Mouse (Mus musculus): ENCODE data around the gene Camta1. TPM values are rescaled to one million over a fixed set of nuclear protein-coding genes. Genes with fewer than 3 reads are reported as not detected.
"Not testable (repeated sequence)": the region's sequence is repeated elsewhere in the genome, so short reads cannot be mapped to it uniquely, and the experiment has no call there.

Camta1 gene
- total RNA-seq, 2 experiments from 2014 or later, result 51.1 to 60.0 TPM

DNA sequence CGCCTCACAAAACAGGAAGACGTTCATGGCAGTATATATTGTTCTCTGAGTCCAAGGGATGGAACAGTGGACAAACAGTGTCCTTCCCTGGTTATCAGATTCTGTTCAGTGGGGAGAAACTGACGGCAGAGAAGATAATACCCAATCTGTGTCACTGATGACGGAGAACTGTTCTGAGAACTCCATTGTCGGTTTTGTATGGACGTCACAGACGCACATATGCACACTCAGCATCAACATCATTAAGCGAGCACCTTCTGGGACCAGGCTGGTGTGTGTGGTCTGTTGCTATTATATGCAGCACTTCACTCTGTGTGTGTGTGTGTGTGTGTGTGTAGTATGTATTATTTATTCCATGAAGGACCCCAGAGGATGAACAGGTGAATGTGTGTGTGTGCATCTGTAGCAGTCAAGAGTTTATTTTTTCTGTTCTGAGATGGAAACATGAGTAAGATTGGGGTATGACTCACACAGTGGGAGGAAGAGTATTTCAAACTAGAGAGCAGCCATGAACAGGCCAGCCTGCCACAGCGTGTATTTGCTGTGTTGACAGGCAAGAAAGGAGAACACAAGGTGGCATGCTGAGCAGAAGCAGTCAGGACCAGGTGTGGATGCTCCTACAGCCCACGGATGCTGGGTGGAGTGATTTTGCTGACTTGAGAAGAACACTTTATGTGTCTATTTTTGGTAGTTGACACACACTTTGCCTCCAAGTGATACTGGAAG lies 946.3 kb downstream of the Camta1 start:
- no peak for DNase-seq (ENCODE audit: low spot score in 2 of 2)

DNA sequence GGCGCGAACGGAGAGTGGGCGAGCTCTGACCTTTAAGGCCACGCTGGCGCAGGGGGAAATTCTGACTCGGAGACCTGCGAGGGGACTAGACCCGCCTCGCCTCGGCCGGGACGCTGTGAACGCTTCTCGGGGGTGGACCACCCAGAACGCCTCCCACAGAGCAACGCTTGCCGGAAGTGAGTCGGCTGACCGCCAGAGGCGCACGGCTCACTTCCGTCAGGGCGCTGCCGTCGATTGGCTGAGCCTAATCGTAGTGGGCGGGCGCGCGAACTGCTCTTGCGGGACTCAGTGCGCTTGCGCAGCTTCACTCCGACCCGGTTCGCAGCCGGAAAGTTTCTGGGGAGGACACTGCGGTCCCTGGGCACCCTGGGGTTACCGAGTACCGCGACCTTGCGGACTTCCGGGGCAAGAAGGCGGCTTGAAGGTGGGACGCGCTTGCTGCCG lies 947.4 kb downstream of the Camta1 start, which contains the start of the genes Park7 and Tnfrsf9:
Gene Park7, minus strand, starts transcription at position 148 of the 444 bp plus-strand sequence.
Gene Tnfrsf9, plus strand, starts transcription at position 273 of the 444 bp plus-strand sequence.
- DNase-seq (ENCODE audit: low spot score in 2 of 2), result peak; percentile 91 to 94

DNA sequence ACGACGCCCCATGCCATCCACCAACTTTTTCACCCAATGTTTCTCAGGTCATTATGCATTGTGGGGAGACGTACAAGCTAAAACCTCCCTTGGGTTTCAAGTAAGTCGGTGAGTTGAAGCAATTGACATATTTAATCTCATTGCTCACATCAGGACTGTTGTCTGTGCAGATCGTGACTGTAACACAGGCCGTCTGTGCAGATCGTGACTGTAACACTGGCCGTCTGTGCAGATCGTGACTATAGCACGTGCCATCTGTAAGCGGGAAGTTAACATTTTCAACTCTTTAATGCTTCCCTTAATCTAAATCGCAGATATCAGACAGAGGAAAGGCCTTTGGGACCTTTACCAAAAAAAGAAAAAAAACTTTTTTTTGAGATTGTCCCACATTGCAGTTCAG lies 947.9 kb downstream of the Camta1 start:
- DNase-seq (ENCODE audit: low spot score in 2 of 2), result no peak

DNA sequence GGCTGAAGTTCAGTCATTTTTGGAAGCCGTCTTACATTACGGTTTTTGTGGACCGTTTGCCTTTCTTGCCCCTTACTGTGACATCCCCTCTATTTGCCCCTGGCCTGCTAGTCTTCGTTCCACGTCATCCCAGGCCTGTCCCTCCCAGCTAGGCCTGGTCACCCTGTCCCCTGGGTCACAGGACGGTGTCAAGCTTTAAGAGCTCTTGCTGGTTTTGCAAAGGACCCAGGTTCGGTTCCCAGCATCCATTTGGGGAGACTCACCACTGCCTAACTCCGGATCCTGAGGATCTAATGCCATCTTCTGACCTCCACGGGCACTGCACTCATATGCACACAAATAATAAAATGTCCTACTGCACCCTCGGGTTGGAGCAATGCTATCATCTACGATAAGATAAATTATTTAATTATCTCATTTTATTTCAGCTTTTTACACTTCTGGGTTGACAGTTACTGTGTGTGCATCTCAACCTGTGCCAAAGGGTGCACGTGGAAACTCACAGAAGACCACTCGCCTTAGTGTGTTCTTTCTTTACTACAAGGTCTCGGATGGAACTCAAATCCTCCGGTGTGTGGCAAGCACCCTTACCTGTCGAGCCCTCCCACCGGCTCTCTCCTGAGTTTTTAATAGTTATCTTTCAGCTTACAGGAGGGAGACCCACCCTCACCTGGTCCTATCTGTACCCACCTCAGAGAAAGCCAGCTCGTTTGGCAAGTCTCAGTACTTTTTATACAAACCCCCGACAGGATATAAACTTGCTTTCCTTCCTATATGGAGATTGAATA lies 951.3 kb downstream of the Camta1 start:
- DNase-seq (ENCODE audit: low spot score in 2 of 2), result no peak

DNA sequence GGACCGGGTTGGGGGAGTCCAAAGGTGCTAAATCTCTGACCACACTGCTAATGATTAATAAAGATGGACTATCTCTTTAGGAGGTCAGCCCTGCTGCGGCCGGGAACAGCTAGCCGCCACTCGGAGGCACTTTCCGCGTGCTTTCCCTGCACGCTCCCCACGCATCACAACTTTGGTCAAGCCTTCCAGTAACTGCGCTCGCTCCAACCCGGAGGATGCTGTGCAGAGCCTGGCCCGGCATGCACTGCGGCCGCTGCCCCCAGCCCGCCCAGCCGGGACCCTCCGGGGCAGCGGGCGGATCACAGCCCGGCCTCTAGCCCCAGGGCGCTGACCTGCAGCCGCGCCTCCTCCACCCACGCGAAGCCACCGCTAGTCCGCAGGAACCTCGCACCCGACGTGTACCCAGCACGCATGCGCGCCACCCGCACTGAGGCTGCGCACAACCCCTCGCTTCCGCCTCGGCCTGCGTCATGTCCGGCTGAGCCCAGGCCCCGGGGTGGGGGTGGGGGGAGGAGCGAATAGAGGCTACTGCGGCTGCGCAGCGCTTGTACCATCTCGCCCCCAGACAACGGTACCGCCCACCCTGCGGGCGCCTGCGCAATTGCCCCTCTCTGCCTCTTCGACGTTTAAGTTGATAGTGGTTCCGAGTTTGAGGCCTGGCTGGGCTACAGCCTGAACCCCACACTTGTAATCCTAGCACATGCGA lies 952.1 kb downstream of the Camta1 start:
- peak; percentile 98 to 99 for DNase-seq (ENCODE audit: low spot score in 2 of 2)

DNA sequence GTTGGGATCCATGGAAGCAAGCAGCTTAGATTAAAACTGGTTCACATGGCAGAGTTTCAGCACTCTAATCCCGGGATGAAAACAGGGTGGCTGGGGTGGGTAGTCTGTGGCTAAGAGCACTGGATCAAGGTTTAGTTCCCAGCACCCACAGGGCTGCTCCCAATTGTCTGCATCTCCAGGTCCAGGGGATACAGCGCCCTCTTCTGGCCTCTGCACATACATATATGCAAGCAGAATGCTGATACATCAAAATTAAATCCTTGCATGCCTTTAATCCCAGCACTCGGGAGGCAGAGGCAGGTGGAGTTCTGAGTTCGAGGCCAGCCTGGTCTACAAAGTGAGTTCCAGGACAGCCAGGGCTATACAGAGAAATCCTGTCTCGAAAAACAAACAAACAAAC lies 953.2 kb downstream of the Camta1 start:
- not testable (repeated sequence) for DNase-seq (ENCODE audit: low spot score in 2 of 2)

DNA sequence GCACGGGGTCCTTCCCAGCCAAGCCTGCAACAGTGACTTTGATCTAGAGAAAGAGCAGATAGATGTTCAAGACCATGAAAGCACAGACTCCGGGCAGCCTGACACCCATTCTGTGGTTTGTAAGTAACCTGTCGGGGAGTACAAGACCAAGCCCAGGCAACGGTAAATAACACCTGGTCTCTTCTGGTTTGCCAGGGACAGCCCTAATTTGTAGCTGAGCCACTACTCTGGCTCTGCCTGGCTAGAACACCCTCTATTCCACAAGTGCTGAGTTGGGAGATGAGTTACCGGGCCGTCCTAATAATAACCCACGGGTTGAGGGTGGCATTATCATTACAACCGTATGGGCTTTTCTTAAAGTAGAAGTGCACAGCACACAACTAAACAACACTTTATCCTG lies 954.6 kb downstream of the Camta1 start:
- no peak for DNase-seq (ENCODE audit: low spot score in 2 of 2)

DNA sequence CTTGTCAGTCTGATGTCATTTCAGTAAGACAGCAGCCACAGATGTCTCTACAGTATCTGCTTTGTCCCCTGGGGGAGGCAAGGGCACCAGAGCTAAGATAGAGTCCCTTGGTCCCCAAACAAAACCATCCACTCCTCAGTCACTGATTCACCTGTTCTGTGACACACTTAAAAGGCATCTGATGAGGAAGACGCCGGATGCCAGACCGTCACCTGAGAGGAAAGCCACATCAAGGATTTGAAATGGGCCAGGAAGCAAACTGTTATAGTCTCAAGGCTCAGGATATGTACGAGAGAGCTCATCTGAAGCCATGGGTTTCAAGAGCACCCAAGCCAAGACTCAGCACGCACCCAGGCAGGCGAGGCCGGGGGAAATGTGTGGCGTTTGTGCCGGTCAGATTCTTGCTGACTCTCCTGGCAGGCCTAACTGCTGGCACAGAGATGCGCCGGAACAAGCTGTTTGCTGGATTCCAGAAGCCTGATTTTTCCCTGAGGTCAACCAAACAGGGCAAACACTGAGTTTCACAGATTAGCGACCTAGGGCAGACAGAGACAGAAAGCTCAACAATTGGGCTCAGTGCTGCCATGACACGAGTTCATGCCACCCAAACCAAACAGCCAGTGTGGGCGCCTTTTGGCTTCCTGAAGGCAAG lies 958.5 kb downstream of the Camta1 start:
- no peak for DNase-seq (ENCODE audit: low spot score in 2 of 2)

DNA sequence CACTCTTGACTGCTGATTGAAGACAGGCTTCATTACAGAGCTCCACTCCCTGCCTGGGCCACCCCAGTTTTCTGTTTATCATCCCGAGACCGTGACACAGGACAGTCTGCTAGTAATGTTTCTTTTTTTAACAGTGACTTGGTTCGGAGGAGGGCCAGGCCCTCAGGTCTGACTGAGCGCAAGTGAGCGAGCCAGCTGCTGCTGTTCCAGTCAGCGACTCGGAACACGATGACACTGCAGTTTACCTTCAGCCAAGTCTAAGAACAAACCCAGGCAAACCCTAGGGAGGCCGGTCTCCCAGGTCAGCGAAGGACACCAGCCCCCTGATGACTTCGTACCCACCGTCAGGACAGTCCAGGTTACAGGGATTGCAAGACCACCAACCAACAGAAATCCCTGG lies 959.6 kb downstream of the Camta1 start:
- no peak for DNase-seq (ENCODE audit: low spot score in 2 of 2)

DNA sequence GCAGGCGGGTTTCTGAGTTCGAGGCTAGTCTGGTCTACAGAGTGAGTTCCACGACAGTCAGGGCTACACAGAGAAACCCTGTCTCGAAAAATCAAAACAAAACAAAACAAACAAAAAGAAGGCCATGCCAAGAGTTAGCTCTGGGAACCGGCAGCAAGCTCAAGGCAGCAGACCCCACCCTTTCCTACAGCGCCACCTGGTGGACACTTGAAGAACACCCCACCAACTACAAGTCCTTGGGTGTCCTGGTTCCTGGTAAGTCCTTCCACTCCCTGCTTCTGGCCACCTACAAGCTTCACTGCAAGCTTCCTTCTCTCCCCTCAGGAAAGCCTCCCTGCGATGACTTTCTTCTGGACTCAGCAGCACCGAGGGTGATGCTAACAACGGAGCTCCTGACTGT lies 960.0 kb downstream of the Camta1 start:
- DNase-seq (ENCODE audit: low spot score in 2 of 2), result peak; percentile 53 to 62

DNA sequence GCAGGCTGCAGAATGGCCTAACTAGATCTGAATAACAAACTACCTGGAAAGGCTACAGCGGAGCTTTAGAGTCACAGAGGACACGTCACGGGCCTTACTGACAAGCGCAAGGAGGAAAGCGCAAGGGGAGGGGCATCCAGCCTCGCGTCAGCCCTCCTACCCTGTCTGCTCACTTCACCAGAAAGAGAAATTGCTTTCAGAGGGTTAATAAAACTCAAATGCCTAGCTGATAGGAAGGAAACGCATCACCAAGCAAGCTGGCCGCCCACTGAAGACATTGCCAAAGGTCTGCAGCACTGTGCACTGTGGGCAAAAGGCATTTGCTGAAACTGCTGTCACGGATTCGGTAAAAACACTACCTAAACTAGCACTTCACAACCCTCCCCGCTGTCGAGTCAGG lies 961.2 kb downstream of the Camta1 start:
- no peak for DNase-seq (ENCODE audit: low spot score in 2 of 2)

DNA sequence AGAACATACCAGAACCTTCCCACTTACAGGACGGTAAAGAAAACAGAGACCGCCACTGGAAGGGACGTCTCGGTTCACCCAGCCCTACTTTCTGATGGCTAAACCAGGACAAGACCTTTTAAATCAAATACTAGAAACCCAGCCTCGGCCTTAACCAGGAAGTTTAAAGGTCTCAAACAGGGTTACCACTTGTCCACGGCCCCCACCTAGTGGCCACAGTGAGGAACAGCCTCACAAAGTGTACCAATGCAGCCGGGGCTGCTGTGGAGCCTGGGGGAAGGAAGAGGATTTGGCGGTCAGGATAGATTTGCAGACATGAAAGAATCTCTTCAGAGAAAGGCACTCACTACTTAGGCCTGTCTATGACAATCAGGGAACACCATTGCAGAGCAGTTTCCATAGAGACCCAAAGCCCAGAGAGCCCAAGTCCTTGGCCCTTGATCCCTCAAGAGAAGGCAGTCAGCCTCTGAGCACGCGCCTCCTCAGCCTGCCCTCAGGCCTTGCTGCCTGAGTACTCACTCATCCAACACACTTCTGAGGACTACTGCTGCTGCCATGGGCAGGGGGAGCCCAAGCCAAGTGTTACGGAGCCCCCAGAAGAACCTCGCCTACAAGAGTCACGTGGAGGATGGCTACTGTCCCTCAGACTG lies 962.8 kb downstream of the Camta1 start:
- peak in 1 of 2 experiments; percentile 74 for DNase-seq (ENCODE audit: low spot score in 2 of 2)

DNA sequence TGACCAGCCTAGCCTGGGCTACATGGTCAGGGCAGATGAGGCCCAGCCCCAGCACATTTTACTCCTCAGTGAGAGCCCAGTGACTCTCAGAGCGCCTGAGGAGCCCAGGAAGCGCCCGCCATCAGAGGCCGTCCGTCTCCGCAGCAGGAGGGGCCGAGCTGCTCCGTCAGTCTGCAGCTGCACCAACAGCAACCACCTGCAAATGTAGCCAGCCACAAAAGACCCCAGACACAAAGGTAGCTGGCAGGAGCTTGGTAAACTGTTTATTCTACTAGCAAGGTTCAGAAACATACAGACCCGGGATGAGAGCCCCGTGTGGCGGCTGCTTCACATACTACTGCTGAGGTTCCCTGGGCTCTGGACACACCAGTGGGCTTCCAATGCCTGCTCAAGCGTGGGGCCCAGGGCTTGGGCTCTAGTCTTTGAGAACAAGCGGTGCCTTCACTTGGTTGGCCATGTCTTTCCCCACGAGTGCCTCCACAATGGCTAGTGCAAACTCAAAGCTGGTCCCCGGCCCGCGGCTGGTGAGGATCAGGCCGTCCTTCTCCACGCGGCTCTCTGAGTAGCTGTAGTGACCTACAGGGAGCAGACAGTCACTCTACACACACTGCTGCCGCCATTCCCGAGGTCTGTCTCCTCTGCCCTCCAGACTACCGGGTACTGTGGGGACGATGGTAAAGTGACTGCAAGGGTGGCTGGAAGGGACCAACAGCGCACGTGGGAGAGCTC lies 964.6 kb downstream of the Camta1 start:
- DNase-seq (ENCODE audit: low spot score in 2 of 2), result no peak

DNA sequence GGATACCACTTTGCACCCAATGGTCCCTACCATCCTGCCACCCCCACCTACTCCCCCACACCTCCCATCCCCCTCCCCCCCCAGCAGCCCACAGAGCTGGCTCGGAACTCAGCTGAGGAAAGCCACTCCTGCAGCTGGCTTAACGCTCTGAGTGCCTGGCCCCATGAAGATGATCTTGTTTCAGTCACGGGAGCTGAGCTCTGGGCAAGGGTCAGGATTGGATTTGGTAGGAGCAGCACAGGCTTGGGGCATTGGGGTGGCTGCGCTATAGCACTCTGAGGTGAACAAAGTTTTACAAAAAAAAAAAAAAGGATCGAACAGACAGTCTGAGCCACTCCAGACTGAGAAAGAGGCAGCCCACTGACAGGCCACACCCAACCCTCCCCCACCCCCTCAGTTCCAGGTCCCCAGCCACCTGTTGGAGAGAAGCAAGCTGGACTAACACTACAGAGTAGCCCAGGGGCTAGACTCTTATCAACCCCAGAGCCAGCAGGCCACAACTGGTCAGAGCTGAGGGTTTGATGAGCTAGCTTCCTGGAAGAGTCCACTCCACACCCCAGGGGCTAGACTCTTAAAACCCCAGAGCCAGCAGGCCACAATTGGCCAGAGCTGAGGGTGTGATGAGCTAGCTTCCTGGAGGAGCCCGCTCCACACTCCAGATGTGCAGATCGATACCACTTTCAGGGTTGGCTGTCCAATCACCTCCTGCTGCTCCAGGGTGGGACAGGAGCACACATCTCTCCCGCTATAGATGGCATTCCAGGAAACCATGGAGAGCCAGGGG lies 966.8 kb downstream of the Camta1 start:
- no peak for DNase-seq (ENCODE audit: low spot score in 2 of 2)

DNA sequence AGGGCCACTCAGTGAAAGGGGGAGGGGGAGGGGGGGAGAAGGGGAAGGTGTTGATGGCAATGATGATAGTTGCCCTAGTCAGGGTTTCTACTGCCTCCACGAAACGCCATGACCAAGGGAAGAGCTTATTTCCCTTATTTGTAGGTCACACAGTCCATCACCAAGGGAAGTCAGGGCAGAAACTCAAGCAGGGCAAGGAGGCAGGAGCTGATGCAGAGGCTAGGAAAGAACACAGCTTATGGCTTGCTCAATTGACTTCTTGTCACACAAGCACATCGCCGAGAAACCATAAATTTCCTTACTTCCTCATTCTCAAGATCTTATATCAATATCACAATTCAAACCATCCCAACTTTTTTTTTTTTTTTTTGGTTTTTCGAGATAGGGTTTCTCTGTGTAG lies 970.4 kb downstream of the Camta1 start:
- no peak for DNase-seq (ENCODE audit: low spot score in 2 of 2)

DNA sequence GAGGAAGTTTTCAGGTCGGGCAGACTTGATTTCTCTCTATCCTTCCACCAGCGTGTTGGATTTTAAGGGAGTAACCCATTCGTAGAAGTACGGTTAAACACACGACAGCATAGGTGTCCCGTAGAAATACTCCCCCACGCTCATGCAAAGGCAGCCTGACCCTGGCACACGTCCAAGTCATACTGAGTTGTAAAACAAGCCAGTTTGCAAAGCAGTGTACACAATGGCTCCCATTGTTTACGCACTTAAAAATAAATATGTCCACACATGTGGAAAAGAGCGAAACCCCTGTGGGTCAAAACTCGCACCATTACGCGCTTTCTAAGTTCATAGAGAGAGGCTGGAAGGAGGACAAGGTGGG lies 971.7 kb downstream of the Camta1 start:
- DNase-seq (ENCODE audit: low spot score in 2 of 2), result no peak

DNA sequence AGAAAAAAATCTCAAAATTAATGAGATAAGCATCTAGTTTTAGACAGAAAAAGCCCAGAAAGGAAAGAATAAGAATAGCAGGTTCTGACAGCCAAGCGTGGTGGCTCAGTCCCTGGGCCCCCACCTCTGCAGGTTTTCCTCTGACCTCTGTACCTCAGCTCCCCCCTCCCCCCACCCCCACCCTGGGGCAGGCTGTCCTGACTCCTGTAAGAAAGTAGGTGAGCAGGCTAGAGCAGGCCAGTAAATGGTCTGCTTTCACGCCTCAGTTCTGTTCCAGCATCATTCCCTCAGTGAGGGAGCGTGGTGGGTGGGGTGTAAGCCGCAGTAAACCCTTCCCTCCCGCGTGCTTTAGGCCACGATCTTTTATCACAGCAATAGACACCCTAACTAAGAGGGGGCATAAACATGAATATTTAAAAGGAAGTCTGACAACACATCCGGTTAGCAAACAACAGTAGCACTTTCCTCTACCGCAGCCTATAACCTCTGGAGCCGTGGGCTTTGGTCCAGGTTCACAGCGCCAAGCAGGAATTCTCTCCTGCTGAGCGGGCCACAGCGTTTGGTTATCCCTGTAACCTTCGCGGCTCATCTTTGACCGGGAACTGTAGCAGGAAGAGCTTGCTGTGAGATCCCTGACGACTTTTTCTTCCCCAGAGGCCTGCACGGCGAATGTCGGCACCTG lies 972.3 kb downstream of the Camta1 start:
- DNase-seq (ENCODE audit: low spot score in 2 of 2), result no peak

DNA sequence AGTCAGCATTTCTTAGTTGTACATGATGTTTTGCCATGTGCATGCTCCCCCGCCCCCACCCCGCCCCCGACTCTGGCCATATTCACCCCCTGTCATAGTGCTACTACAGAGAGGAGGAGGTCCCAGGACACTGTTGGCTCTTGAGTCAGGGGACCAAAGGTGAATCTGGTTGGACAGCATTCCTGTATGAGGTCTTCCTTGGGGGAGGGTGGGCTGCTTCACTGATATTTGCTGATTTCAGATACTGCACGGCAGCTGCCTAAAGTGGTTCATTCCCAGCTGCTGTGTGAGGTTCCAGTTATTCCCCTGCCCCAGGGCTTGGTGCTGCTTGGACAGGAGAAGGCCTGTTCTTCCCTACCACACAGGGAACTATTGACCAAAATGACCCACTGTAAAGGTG lies 973.2 kb downstream of the Camta1 start:
- no peak for DNase-seq (ENCODE audit: low spot score in 2 of 2)

DNA sequence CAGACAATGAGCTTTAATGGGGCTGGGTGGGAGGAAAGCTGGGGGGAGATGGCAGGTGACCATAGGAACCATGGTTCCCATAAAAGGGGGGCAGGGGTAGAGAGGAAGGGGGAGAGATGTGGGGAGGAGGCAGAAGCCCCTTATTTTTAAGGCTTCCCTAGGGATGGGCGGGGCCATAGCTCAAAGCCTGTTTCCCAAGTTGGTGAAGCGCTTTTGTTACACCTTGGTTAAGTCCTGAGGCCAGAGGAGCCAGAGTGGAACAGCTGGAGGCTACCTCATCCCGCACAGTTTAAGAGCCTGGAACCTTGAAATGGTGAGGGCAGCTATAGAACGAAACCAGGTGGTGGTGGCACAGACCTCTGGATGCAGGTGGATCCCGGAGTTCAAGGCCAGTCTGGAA lies 973.8 kb downstream of the Camta1 start:
- no peak for DNase-seq (ENCODE audit: low spot score in 2 of 2)
